Mouse (Mus musculus) kidney, adult 11 months (tissue): Measurements from ENCODE around the gene Hist1h3e.
"Not testable (repeated sequence)": the region's sequence is repeated elsewhere in the genome, so short reads cannot be mapped to it uniquely, and the experiment has no call there.

Source experiments
- DNase-seq: peaks from one replicate; pipeline ENCODE4 v3.0.0; 2022

Gene Hist1h3e

GRCm38 (mm10) chr13:23561883-23562659, at the start of gene Hist1h3e:
Gene Hist1h3e, minus strand, starts transcription at chr13:23562369.
- DNase-seq = peak; percentile 91

- no peak for DNase-seq
Measured at GRCm38 (mm10) chr13:23611638-23612037, 49.5 kb upstream of the Hist1h3e start.

DNA sequence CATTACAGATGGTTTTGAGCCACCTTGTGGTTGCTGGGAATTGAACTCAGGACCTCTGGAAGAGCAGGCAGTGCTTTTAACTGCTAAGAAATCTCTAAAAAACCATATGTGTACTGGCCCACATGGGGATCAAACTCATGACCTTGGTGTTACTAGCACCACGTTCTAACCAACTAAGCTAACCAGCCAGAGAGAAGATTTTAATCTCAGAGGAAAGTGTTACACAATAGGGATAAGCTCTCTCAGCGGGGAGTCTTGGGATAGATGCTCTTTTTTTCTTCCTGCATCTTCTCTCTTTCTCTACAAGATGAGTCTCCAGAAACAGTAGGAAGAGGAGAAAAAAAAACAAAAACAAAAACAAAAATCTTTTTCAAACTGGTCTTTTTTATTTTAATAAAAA, 48.2 kb upstream of the Hist1h3e start:
- DNase-seq = no peak

DNA sequence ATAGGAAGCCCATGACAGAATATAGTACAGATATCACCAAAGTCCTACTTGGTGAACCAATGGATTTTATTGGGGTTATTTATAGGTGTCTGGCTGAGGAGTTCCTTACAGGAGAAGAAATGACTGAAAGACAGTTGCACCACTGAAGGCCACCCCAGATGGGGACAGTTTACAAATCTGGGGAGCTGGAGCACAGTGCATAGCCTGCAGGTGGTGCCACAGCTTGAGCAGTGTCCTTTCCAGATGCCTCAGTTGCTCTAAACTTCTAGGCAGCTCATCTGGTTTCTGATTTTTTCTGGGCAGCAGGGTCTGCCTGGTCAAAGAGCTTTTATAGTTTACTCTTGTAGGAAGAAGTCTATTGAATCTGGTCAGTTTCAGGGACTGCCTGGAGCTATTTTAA, 47.7 kb upstream of the Hist1h3e start:
- no peak for DNase-seq

DNA sequence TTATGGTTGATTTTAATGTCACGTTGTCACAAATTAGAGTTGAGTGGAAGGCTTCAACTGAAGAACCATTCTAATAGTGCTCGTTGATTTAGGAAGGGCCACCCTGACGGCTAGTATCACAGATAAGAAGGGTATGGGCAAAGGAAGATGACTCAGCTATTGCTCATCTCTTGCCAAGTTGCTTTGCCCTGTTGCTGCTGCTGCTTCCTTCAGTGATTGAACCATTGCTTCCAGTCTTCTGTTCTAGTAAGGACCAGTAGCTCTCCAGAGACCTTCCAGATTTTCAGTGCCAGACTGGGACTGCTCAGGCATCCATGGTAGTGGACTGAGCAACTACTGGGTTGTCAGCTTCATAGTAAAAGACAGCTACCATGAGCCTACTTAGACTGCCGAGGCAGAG, 47.0 kb upstream of the Hist1h3e start:
- DNase-seq = no peak

GRCm38 (mm10) chr13:23605052-23605451, 42.9 kb upstream of the Hist1h3e start:
- no peak for DNase-seq

DNA sequence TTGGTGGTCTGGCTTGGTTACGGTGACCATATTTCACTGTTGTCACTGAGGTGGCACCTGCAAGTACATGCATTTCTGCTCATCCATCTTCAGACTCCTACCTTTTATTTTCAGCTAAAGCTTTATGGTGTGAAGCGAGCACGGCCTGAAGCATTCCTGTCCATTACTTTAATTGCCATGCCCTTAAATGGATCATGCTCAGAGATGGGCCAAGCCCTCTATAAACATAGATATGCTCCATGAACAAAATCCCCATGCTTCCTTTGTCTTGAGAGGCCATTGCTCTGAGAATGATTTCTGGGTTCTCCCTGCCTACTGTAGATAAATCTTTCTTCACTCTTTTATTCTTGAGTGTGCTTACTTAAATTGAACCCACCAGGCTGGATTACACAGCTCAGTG, 42.3 kb upstream of the Hist1h3e start:
- no peak for DNase-seq

- no peak for DNase-seq
Measured at GRCm38 (mm10) chr13:23603182-23603699, 41.1 kb upstream of the Hist1h3e start.

- DNase-seq = peak; percentile 36
Measured at GRCm38 (mm10) chr13:23597957-23598356, 35.8 kb upstream of the Hist1h3e start.

DNA sequence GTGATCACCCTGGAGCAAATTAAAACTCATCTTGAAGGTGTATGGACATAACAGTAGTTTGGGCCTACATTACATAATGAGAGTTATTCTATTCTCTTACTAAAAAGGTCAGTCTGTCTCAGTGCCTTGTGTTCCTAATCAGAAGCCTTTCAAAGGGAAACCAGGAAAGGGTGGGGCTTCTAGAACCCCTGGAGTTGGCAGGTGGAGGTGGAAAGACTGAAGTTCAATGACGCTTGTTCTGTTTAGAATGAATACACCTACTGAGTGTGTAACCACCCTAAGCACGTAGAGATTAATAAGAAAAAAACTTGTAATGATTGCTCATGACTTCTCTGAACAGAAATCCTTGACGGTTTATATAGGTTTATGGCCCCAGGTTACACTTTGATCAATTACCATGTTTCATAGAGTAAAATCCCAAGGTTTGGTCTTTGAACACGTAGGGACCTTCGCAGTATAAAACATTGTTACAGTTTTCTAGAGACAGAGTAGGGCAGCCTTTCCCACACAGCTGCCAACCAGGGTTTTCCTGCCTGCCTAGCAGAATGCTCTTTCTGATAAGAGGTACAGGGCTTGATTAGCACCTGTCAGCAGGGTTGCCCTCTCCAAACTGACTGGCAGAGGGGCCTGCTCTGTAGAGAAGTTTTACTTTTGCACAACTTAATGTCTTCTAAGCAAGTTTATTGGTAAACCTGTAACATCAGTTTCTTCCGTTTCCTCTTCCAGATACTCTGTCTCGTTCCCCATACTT, 33.6 kb upstream of the Hist1h3e start:
- DNase-seq = no peak

GRCm38 (mm10) chr13:23595185-23595584, 33.0 kb upstream of the Hist1h3e start:
- no peak for DNase-seq

DNA sequence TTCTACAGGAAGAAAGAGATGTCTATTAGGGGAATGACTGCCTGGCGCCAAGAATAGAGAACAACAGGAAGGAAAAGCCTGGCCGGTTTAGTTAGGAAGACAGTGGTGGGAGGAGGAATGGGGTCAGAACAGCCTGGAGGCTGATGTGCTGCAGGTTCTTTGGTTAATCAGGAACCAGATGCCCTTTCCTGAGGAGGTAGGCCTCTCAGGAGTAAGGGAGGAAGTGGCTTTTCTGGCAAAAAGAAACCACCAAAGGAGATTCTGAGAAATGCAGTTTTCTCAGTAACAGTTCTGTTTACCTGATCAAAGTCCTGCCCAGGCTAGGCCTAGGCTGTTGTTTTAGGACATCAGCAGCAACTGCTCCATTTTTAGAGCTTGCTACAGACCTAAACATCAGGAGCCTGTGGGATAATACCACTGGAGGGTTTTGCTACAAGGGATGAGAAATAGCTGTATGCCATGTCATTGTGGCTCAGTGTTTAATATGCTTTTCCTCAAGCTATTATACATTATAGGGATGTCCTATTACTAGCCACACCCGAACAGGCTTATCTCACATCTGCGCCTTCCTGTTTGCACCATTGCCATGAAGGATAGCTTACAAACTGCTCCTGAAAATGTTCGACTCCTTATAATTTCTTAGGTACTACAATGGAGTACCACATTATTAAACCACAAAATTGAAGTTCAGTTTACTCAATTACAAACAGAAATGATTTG, 31.0 kb upstream of the Hist1h3e start:
- DNase-seq = no peak

DNA sequence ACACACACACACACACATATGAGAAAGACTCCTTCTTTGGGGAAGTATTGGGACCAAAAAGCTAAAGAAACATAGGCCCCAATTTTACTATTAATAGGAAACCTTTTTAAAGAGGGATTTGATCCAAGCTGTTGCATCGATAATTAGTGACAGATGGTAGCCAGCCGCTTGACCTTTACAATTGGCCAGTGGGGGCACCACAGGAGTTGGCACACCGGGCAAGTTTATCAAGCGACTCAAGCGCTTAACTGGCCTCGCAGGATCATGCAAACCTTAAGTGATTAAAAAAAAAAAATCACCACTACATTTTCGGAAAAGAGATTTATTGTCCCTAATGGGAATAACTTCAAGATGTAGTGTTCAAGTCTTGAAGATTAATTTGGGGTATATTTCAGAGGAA, 30.4 kb upstream of the Hist1h3e start:
- DNase-seq = no peak

GRCm38 (mm10) chr13:23591886-23592285, 29.7 kb upstream of the Hist1h3e start:
- not testable (repeated sequence) for DNase-seq

- no peak for DNase-seq
Measured at GRCm38 (mm10) chr13:23591206-23591605, 29.0 kb upstream of the Hist1h3e start.

DNA sequence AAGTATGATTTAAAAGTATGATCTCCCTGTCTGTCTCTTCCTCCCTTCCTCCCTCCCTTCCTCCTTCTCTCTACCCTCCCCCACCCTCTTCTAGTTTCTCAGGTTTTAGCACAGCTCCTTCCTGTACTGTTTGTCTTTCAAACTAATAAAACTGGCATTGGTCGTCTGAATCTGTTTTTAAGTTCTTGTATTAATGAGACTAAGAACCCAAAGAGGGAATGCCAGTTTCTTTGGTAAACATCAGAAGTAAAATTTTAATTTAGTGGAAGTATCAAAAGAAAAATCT, 24.7 kb upstream of the Hist1h3e start:
- DNase-seq = no peak

DNA sequence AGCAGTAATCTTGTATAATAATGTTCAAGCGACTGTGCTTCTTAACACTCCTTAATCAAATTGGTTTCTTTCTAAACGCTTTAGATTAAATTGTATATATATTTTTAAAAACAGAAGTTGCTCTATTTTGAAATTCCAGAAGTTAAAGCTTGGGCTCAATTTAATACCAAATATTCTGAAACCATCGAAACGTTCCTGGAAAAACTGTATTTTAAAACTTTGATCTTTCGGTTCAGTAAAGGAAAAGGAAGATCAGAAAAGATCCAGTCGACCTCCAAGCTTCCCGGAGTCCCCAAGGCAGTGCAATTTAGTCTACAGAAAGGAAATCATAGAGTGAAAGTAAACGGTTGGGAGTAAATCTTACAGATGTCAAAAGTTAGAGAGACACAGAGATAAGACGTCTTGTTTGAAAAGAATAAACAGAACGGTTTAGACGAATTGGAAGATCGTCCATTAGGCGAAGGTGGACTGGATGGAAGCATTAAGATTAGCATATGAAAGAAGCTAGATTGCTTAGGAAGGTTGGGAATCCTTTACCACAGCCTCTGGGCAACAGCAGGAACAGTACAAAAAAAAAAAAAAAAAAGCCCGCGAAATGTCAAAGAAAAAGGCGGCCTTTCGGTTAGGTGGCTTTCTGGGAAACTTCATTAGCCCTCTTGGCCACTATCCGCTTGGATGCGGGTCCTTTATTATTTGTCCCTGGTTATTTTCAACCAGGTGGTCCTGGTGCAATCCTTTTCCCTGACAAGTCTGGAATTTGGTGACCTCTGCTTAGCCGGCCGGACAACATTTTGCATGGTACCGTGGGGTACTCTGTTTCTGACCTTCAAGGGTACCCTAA, 24.1 kb upstream of the Hist1h3e start:
- no peak for DNase-seq

DNA sequence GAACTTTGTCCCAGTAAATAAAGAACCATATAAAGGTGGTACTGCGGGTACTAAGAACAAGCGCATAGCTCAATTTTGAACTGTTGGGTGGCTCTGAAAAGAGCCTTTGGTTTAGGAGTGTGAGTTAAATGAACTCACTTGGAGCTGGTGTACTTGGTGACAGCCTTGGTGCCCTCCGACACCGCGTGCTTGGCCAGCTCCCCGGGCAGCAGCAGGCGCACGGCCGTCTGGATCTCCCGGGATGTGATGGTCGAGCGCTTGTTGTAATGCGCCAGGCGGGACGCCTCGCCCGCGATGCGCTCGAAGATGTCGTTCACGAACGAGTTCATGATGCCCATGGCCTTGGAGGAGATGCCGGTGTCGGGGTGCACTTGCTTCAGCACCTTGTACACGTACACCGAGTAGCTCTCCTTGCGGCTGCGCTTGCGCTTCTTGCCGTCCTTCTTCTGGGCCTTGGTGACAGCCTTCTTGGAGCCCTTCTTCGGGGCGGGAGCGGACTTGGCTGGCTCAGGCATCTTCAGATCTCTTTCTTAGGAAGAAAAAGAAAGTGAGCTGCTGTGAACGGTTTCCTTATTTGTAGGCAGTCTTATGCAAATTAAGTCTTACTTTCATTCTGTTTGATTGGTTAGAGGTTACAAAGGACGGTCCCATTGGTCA, 23.4 kb upstream of the Hist1h3e start:
- peak; percentile 66 for DNase-seq

DNA sequence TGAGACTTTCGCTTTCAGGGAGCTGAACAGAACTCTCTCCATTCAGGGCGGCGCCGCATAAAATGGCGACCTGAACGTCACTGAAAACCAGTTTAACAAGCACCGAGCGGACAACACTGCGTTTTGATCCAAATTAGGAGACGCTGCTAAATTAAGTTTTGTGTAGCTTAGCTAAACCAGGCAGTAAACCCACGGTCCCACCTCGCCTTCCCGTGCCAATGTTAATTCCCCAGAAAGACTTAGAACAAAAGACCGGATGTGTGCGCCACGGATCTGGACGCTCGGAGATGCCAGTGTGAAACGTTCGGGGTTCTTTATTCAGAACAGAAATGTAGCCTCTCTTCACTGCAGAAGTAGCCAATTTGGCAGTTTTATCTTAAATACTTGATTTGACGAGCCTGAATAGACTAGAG, 22.9 kb upstream of the Hist1h3e start:
- DNase-seq = peak; percentile 61

DNA sequence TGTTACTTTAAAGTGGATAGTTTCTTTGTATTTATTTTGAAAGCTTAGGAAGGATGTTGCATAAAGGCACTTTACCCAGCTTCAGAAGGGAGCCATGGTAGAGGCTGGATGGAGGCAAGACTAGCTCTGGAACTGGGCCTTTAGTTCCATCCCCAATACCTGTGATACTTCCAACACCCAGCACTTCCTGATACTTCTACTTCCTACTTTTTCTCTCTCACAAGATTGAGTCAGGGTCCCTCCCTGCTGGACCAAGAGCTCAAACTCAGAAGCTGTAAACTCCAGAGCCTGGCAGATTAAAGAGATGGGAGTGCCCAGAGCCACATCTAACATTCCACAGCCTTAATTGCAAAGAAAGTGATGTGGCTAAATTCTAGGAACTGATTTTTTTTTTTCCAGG, 22.2 kb upstream of the Hist1h3e start:
- no peak for DNase-seq

DNA sequence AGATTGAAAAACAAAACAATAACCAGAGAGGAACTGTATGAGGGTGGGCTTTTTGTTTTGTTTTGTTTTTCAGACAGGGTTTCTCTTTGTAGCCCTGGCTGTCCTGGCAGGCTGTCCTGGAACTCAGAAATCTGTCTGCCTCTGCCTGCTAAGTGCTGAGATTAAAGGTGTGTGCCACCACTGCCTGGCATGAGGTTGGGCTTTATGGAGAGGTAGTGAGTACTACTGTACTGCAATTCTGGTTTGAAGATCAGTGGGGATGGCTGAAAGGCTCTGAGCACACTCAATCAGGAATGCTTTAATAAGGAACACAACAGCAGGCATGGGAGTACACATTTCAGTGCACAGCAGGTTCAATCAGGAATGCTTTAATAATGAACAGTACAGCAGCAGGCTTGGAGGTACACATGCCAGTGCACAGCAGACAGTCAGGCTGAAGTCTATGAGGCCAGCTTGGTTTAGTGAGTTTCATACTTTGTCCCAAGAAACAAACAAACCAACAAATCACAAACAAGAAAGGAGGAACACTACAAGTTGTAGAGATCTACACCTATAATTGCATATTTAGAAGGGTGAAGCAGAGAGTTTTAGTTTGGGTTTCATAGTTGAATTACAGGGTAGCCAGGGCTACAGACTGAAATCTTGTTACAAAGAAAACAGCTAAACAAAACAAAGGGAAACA, 21.4 kb upstream of the Hist1h3e start:
- no peak for DNase-seq
